Mouse (Mus musculus): ENCODE data around the gene Fcamr.

Fcamr gene

GRCm38 (mm10) chr1:130802976-130803375 lies 2.3 kb downstream of the Fcamr start:
- no peak for DNase-seq (ENCODE audit: low spot score)

GRCm38 (mm10) chr1:130804279-130804678 lies 3.6 kb downstream of the Fcamr start:
- DNase-seq (ENCODE audit: low spot score), result no peak

GRCm38 (mm10) chr1:130810906-130811305 lies 10.2 kb downstream of the Fcamr start:
- no peak for DNase-seq (ENCODE audit: low spot score)

- no peak for DNase-seq (ENCODE audit: low spot score)
Observed at GRCm38 (mm10) chr1:130811316-130811715, 10.6 kb downstream of the Fcamr start.

- no peak for DNase-seq (ENCODE audit: low spot score)
Observed at GRCm38 (mm10) chr1:130819737-130820136, 19.0 kb downstream of the Fcamr start.

- no peak for DNase-seq (ENCODE audit: low spot score)
Observed at GRCm38 (mm10) chr1:130820316-130821148, 19.8 kb downstream of the Fcamr start.

- DNase-seq (ENCODE audit: low spot score), result no peak
Observed at GRCm38 (mm10) chr1:130821149-130821471, 20.4 kb downstream of the Fcamr start.

GRCm38 (mm10) chr1:130821911-130822625 lies 21.4 kb downstream of the Fcamr start:
- DNase-seq (ENCODE audit: low spot score), result no peak

GRCm38 (mm10) chr1:130826448-130826847 lies 25.7 kb downstream of the Fcamr start, which contains the start of gene Pigr:
Gene Pigr, plus strand, starts transcription at chr1:130826684.
- no peak for DNase-seq (ENCODE audit: low spot score)

GRCm38 (mm10) chr1:130828656-130829055 lies 28.0 kb downstream of the Fcamr start:
- DNase-seq (ENCODE audit: low spot score), result no peak

- no peak for DNase-seq (ENCODE audit: low spot score)
Observed at GRCm38 (mm10) chr1:130829906-130830830, 29.5 kb downstream of the Fcamr start.

GRCm38 (mm10) chr1:130832230-130833149 lies 31.8 kb downstream of the Fcamr start:
- no peak for DNase-seq (ENCODE audit: low spot score)

- DNase-seq (ENCODE audit: low spot score), result no peak
Observed at GRCm38 (mm10) chr1:130835161-130835936, 34.6 kb downstream of the Fcamr start.

GRCm38 (mm10) chr1:130838288-130838687 lies 37.6 kb downstream of the Fcamr start:
- DNase-seq (ENCODE audit: low spot score), result no peak

- no peak for DNase-seq (ENCODE audit: low spot score)
Observed at GRCm38 (mm10) chr1:130840599-130841379, 40.1 kb downstream of the Fcamr start.

GRCm38 (mm10) chr1:130841621-130842020 lies 40.9 kb downstream of the Fcamr start:
- no peak for DNase-seq (ENCODE audit: low spot score)

GRCm38 (mm10) chr1:130844516-130844915 lies 43.8 kb downstream of the Fcamr start:
- DNase-seq (ENCODE audit: low spot score), result no peak

GRCm38 (mm10) chr1:130849530-130850214 lies 49.0 kb downstream of the Fcamr start:
- DNase-seq (ENCODE audit: low spot score), result no peak

GRCm38 (mm10) chr1:130850405-130850804 lies 49.7 kb downstream of the Fcamr start:
- no peak for DNase-seq (ENCODE audit: low spot score)
